Mouse (Mus musculus): ENCODE data around the gene Nt5m.
A peak's percentile ranks its signal among the peaks of the same experiment; 100 is the strongest.
"Not testable (repeated sequence)": the region's sequence is repeated elsewhere in the genome, so short reads cannot be mapped to it uniquely, and the experiment has no call there.

Nt5m gene

GRCm38 (mm10) chr11:59839008-59839458, at the start of gene Nt5m:
Gene Nt5m (plus strand): TSS chr11:59839447.
- peak; percentile 98 for DNase-seq

GRCm38 (mm10) chr11:59793390-59793789, 45.9 kb upstream of the Nt5m start:
- no peak for DNase-seq

GRCm38 (mm10) chr11:59800412-59800811, 38.8 kb upstream of the Nt5m start:
- DNase-seq: no peak

GRCm38 (mm10) chr11:59801881-59802280, 37.4 kb upstream of the Nt5m start:
- DNase-seq: no peak

- DNase-seq: no peak
These were observed 35.7 kb upstream of the Nt5m start for GRCm38 (mm10) chr11:59803516-59803915.

- DNase-seq: peak; percentile 58 to 64
These were observed 34.7 kb upstream of the Nt5m start for GRCm38 (mm10) chr11:59804409-59805110.

- DNase-seq: no peak
These were observed 34.0 kb upstream of the Nt5m start for GRCm38 (mm10) chr11:59805256-59805655.

GRCm38 (mm10) chr11:59805656-59806055, 33.6 kb upstream of the Nt5m start:
- no peak for DNase-seq

- peak in 1 of 2 experiments; percentile 29 for DNase-seq
These were observed 30.9 kb upstream of the Nt5m start for GRCm38 (mm10) chr11:59808170-59808960.

GRCm38 (mm10) chr11:59809071-59809669, 30.1 kb upstream of the Nt5m start:
- no peak for DNase-seq

GRCm38 (mm10) chr11:59809670-59810474, 29.4 kb upstream of the Nt5m start, which contains the start of gene Flcn:
Gene Flcn (minus strand): TSS chr11:59810016.
- DNase-seq: peak; percentile 91 to 93

GRCm38 (mm10) chr11:59810480-59811158, 28.6 kb upstream of the Nt5m start:
- no peak for DNase-seq

- DNase-seq: no peak
These were observed 28.0 kb upstream of the Nt5m start for GRCm38 (mm10) chr11:59811211-59811610.

GRCm38 (mm10) chr11:59813276-59813675, 26.0 kb upstream of the Nt5m start:
- no peak for DNase-seq

- no peak for DNase-seq
These were observed 24.9 kb upstream of the Nt5m start for GRCm38 (mm10) chr11:59814311-59814710.

- DNase-seq: no peak
These were observed 24.3 kb upstream of the Nt5m start for GRCm38 (mm10) chr11:59814936-59815335.

- no peak for DNase-seq
These were observed 23.7 kb upstream of the Nt5m start for GRCm38 (mm10) chr11:59815482-59816065.

GRCm38 (mm10) chr11:59817916-59818315, 21.3 kb upstream of the Nt5m start:
- DNase-seq: no peak

GRCm38 (mm10) chr11:59821625-59822024, 17.6 kb upstream of the Nt5m start:
- no peak for DNase-seq

GRCm38 (mm10) chr11:59837789-59838188, 1.5 kb upstream of the Nt5m start:
- not testable (repeated sequence) for DNase-seq

- no peak for DNase-seq
These were observed 821 bp upstream of the Nt5m start for GRCm38 (mm10) chr11:59838426-59838825.
